Mouse (Mus musculus): ENCODE data around the gene Trem2.

DNA sequence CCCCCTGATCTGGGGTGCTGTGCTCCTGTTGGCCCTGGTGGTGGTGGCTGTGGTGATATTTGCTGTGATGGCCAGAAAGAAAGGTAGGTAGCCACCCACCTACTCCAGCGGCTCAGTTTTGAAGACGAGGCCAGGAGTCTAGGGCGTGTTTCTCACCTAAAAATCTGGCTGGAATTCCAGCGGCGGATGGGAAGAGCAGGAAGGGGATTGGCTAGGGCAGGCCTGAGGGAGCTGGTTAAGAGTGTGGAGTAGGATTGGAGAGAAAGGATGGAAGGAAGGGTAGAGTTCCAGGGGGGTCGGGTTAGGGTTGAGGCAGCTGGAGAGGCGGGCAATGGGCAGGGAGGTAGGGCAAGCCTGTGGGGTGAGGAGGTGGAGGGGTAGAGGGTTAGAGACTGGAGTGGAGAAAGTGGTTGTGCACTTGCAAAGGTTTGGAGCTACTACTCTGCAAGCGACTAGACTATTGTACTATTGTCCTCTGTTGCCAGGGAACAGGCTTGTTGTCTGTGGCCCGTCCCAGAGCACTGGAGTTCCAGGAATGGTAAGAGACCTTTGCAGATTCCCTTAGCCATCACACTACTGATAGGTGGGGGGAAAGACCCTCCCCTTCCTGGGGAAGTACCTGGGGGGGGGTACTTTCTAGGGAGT, 19.4 kb downstream of the Trem2 start:
- TF ChIP-seq MAFK (IDR thresholded peaks at IDR 0.05; ENCODE audit: insufficient read depth, low read depth, low read length): no peak
- TF ChIP-seq ZNF384 (IDR thresholded peaks at IDR 0.05; ENCODE audit: low read depth, low read length): no peak
- TF ChIP-seq HCFC1 (IDR thresholded peaks at IDR 0.05; ENCODE audit: borderline replicate concordance, insufficient read depth, low read length): no peak

All from ES-E14 (cell line).